Mouse (Mus musculus) mouse trophoblast stem cell (cell line): Measurements from ENCODE around the gene Sptan1.
"Not testable (repeated sequence)": the region's sequence is repeated elsewhere in the genome, so short reads cannot be mapped to it uniquely, and the experiment has no call there.

Experiments used
- in situ Hi-C, 2 experiments: fragments of 300-500 bp; cut with MseI, MboI; formaldehyde crosslinking; loops; 2 replicates in 1 of 2; 3 replicates in 1 of 2; pipeline ENCODE4 v1.15.1; 2025

The Sptan1 gene

DNA sequence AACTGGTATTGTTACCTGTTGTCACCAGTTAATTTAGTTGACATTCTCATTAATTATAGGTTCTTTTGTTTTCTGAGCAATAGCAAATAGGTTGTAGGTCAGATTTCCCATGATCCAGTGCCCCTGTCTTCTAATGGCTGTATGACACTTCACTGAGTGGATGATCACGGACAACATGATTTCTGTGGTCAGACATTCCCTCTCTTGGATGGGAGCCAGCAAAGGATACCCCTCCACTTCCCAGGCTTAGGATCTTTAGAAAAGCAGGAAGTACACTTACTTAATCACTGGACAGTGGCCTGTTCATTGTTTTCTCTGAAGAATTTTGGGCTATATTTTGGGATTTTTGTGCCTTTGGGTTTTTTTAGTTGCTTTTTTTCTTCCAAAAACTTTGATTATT, 43.7 kb downstream of the Sptan1 start:
- in situ Hi-C loops, result no loop called here

DNA sequence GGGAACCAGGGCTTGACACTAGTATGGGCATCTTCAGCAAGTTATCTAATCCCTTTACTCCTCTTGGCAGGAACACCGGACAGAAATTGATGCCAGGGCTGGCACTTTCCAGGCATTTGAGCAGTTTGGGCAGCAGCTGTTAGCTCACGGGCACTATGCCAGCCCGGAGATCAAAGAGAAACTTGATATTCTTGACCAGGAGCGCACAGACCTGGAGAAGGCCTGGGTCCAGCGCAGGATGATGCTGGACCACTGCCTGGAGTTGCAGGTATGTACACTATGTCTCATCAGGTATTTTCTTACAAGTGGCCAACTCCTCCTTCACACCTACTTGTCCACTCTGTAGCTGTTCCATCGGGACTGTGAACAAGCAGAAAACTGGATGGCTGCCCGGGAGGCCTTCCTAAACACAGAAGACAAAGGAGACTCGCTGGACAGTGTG, 45.5 kb downstream of the Sptan1 start:
- in situ Hi-C loops, result no loop called here

- in situ Hi-C loops, result no loop called here
Observed at GRCm38 (mm10) chr2:30014326-30014966, 49.1 kb downstream of the Sptan1 start.

DNA sequence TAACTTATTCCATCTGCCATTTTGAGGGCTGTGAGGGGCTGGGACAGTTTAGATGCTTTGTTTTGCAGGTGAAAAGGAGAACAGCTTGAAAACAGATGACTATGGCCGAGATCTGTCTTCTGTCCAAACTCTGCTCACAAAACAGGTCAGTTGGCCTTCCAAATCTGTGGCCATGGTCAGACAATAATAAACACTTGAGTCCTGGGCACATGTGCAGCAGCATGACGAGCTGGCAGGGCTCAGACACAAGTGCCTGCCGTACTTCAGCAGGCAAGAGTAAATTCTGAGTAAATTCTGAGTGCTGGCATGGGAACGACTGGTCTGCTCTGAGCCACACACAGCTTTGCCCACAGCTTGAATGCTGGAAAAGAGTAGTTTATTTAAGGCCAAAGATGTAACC, 60.1 kb downstream of the Sptan1 start:
- in situ Hi-C loops, result loop anchor here in 1 of 2 experiments (5.0 kb wide), 1 partner anchor 38 kb away; no protein-coding TSS in a partner anchor

DNA sequence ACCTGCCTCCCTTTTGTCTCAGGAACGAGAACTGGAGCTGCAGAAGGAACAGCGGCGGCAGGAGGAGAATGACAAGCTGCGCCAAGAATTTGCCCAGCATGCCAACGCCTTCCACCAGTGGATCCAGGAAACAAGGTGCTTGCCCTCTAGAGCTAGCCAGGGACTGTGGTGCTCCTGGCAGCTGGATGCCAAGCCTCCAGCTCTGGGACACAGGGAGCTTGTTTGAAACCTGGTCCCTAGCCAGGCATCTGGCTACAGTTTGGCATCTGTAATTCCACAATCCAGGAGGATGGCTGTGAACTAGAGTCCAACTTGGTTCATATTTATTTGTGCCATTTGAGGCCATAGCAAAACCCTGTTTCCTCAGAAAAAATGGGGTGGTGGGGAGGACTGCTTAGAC, 61.6 kb downstream of the Sptan1 start:
- in situ Hi-C loops, result loop anchor here in 1 of 2 experiments (5.0 kb wide), 1 partner anchor 40 kb away; no protein-coding TSS in a partner anchor

- in situ Hi-C loops, result no loop called here
Observed at GRCm38 (mm10) chr2:30032244-30032846, 67.0 kb downstream of the Sptan1 start.

- in situ Hi-C loops, result no loop called here
Observed at GRCm38 (mm10) chr2:30032957-30033356, 67.6 kb downstream of the Sptan1 start.

DNA sequence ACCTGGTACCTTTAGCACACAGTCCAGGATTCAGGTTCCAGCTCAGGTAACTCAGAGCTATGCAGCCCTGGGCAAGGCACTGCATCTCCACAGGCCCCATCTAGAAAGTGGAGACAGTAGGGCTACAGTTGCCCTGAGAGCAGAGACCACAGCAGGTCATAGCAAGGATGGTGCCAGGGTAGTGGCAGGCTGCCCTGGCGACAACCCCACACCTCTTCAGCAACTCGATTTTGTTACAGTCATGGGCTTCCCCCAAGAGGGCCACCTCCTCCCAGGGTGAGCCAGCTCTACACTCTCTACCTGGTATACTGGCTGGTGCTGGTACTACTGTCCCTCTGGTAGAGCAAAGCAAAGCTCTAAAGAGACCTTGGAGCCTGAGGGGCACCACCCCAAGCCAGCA, 72.4 kb downstream of the Sptan1 start:
- in situ Hi-C loops, result no loop called here

GRCm38 (mm10) chr2:30038370-30038769, 73.0 kb downstream of the Sptan1 start:
- in situ Hi-C loops, result no loop called here

GRCm38 (mm10) chr2:30039687-30040086, 74.3 kb downstream of the Sptan1 start:
- in situ Hi-C loops, result no loop called here

- in situ Hi-C loops, result no loop called here
Observed at GRCm38 (mm10) chr2:30042445-30042844, 77.1 kb downstream of the Sptan1 start.

- in situ Hi-C loops, result no loop called here
Observed at GRCm38 (mm10) chr2:30044550-30044949, 79.2 kb downstream of the Sptan1 start.

GRCm38 (mm10) chr2:30047127-30047526, 81.8 kb downstream of the Sptan1 start:
- in situ Hi-C loops, result no loop called here

GRCm38 (mm10) chr2:30048101-30048501, 82.7 kb downstream of the Sptan1 start:
- in situ Hi-C loops, result no loop called here

DNA sequence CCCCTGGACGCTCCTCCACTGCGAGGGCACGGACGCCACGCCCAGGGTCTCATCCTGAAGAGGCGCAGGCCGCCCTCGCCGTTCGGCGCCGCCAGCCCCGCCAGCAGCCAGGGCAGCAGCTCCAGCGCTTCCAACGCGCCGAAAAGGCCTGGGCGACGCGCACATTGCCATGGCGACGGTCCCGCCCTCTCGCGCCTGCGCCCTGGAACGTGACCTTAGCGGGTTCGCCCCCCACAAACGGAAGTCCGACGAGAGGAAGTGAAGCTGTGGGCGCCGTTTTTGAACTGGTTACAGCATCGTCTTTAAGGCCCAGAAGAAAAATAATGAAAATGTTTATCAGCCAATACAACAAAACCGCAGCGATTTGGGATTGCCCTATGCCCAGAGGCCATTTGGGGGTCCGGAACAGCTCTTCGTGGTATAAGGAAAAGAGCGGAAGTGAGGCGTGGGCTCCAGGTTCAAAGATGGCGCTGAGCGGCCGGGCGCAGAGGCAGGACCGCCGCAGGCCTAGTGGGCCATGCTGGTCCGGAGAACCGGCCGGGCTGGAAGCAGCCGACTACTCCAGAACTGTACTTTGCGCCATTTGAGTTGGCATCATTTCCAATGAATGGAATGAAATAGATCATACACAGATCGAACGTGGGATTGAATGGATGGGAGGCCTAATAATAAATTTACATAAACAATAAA, 83.5 kb downstream of the Sptan1 start, which contains the start of gene Wdr34:
Gene Wdr34, minus strand, starts transcription at position 183 of the 690 bp plus-strand sequence.
- in situ Hi-C loops, result no loop called here

DNA sequence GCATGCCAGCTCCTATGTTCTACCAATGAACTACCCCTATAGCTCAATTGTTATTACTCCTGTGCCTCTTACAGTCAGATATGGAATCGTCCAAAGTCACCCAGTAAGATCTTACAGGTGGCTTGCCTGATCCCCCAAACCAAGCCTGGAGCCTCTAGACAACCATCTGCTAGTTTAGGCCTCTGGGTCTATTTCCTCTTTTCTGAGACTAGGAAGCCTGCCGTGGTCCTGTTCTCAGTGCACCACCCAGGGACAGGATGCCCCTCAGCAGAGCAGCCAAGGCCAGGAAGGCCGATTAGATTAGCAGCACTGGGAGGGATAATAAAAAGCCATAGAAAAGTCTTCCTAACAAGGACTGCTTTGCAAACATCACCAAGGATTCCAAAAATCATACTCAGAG, 84.5 kb downstream of the Sptan1 start:
- in situ Hi-C loops, result no loop called here

GRCm38 (mm10) chr2:30051992-30052761, 86.8 kb downstream of the Sptan1 start:
- in situ Hi-C loops, result no loop called here

- in situ Hi-C loops, result not testable (repeated sequence)
Observed at GRCm38 (mm10) chr2:30055310-30055709, 90.0 kb downstream of the Sptan1 start.

DNA sequence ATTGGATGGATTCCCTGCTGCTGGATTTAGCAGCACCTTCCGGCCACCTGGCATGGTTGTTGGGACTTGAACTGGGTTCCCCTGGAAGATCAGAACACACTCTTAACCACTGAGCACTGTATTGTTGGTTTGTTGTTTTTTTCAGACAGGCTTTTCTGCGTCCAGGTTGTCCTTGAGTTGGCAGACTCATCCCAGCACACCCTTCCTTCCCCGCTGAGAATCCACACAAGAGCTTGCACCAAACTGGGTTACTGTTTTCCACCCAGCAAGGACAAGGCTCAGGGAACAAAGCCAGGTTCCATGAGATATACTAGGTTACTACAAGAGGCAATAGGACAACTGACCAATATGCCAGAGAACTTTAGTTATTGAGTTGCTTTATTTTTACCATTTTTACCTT, 91.4 kb downstream of the Sptan1 start:
- in situ Hi-C loops, result no loop called here

DNA sequence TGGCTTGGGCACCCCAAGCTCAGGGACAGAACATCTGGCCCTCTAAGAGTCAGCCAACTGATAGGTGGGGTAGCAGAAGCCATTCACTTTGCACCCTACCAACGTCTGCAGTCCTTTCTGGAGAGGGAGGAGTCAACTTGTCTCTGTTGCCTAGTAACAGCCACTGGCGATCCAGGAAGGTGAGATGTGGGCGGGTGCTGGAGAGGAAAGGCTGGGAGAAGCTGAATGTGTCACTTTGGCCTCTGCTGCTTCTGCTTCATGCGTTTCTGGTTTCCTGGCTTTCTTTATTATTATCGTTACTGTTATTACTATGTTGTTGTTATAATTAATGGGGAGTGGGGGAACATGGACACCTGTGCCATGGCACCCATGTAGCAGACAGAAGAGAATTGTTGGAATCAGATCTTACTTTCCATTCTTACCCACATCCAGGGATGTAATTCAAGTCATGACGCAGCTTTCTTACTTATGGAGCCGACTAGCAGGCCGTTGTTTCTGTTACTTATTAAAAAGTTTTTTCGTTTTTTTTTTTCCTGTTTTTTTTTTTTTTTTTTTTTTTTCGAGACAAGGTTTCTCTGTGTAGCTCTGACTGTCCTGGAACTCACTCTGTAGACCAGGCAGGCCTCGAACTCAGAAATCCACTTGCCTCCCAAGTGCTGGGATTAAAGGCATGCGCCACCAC, 92.0 kb downstream of the Sptan1 start, which contains the start of gene Set:
Gene Set, plus strand, starts transcription at position 156 of the 682 bp plus-strand sequence.
- in situ Hi-C loops, result no loop called here

GRCm38 (mm10) chr2:30058418-30058817, 93.1 kb downstream of the Sptan1 start:
- in situ Hi-C loops, result no loop called here
